Mouse (Mus musculus) mouse embryonic stem cell (cell line): Measurements from ENCODE around the gene Trpm3.

Experiments
- in situ Hi-C, 2 experiments: fragments of 300-500 bp; cut with MboI; formaldehyde crosslinking; loops; 1 replicate in 1 of 2; 3 replicates in 1 of 2; pipeline ENCODE4 v1.14.3; 2019 to 2020; ENCODE audit warnings: low sequenced_read_pairs in 2 of 2, low pct_unique_long_range_greater_than_20kb in 1 of 2, mixed read lengths in 1 of 2; ENCODE audit not compliant: unreplicated experiment in 1 of 2

Trpm3 gene

DNA sequence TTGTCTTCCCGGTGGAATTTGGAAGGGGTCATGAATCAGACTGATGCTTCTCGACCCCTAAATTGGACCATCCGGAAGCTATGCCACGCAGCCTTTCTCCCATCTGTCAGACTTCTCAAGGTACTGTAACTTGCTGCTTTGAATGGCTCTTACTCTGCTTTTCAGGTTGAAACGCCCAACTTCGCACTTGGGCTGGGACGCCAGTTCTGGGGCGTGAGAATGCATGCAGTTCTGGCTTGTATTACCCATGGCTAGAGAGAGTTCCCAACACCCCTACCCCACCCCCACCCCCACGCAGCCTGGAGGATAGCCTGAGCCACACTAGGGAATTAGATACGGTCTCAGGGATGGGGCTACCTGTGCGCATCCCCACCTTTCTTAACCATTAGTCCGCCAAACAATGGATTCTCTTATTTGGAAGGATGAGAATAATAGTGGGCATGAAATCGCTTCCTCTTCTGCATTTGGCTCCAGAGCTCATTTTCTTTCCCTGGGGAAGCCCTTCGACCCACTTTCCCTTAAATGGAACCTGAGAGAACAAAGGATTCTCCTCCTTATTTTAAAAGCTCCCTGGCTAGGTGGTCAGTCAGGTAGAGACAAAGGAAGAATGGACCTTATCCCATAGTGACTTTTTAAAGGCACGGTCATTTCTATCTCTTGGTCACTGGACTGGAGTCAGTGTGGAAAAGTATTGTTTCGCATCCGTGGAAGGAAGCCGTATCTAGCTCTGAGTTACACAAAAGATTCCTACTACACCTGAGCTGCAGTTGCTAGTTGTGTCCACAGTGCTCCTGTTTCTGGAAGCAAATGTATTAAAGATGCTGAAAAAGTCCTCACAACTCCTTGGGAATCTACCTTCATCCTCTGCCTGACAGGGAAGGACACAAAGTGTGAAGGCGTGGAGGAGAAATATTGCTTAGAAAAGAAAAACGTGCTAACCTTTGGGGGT, 309.8 kb downstream of the Trpm3 start:
- in situ Hi-C loops, result no loop called here

DNA sequence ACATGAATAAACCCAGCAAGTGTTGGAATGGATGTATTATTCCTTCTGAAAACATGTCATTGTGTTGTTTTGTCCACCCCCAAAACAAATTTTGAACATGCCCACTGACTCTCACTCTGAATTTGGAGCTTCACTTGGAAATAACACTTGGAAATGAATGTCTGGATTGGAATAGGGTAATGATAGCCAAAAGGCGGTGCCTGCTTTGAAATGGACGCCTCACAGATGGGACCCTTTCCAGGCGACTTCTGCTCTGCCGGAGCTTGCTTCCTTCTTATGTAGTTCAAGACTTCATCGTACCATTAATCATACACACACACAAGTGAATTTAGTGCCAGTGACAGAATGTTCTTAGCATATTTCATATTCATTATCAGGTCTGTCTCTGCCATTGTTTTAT, 312.4 kb downstream of the Trpm3 start:
- in situ Hi-C loops, result no loop called here

DNA sequence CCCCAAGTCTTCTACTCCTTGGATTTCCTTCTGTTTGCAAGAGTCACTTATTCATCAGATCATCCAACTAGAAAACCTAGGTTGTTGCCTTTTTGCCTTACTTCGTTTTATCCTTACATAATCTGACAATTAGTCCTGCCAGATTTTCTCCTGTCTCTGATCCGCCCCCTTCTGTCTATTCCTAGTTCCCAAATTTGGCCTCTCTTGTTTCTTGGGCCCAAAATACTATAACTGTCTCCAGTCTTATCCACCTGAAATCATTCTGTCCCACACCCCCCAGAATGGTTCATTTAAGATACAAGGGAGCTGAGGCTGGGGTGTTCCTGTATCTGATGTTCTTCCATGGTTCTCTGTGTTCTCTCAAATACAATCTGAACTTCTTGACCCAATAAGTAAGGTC, 318.1 kb downstream of the Trpm3 start:
- in situ Hi-C loops, result no loop called here

DNA sequence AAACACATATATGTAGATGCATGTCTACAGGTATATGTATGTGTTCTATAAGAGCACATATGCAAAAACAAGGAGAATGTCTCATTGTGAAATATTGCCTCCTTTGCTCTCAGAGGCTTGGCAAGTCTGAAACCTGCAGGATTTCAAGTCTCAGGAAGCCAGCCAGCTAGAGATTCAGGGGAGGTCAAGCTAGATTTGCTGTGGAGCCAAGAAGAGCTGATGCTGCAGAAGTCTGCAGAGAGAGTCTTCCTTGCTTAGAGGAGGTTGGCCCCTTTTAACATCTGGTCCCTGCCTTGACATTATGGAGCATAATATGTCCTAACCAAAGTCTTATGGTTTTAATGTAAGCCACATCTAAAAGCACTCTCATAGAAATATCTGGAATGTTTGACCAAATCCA, 323.2 kb downstream of the Trpm3 start:
- in situ Hi-C loops, result no loop called here

DNA sequence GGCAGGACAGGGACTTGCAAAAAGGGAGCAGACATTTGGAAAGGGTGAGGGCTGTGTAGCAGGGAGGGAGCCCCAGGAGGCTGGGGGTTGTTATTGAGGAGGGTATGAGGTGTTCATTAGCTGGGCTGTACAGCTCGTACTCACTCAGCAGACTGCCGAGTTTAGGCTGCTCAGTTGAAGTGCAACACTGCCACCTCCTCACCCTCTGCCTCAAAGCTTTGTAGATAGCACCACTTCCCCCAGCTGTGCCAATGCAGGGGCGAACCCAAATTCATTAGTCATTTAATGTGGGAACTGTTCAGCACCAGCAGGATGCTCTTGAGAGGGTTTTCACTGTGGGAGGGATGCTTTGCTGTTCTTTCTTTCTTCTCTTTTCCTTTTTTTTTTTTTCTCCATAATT, 324.7 kb downstream of the Trpm3 start:
- in situ Hi-C loops, result no loop called here

DNA sequence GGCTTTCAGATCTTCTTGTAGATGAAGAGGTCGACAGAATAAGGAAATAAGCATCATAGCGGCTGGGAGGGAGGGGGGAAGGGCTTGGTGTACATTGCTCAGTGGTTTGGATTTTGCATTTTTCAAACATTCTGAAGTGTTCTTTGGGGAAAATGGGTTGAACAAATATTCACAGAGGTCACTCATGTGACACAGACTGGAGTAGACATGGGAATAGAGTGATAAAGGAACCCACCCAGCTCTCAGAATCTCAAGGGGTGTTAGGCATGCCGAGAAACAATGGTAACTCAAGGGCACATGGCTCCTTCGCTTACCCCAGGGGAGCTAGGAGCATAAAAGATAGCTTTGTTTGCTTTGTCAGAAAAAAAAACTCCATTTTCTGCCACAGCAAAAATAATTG, 330.8 kb downstream of the Trpm3 start:
- in situ Hi-C loops, result no loop called here

DNA sequence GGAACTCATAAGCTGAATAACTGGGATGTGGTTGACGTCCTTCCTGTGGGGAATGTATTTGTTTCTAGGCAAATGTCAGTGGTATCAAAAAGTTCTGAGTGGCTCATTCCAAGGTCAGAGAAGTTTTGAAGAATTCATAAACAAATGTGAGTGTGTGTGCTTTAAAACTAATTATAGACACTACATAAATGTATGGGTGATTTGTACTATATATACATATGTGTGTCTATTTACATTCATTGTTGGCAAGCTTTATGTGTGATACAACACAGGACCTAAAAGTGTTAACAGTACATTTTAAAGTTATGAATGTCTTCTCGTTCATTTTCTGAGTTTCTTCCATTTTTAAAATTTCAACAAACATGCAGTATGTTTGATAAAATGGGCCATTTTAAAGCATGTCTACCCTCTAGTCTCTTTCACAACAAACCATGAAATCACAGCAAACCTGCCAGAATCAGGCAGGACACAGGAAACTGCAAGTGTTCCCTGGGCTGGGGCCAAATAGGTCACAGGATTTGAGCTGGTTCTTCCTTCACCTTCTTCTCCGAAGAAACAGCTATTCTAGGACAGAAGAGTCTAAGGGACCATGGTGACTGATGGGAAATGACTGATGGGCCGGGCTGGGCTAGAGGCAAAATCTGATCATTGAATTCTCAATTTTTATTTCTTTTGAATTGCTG, 334.3 kb downstream of the Trpm3 start:
- in situ Hi-C loops, result no loop called here

DNA sequence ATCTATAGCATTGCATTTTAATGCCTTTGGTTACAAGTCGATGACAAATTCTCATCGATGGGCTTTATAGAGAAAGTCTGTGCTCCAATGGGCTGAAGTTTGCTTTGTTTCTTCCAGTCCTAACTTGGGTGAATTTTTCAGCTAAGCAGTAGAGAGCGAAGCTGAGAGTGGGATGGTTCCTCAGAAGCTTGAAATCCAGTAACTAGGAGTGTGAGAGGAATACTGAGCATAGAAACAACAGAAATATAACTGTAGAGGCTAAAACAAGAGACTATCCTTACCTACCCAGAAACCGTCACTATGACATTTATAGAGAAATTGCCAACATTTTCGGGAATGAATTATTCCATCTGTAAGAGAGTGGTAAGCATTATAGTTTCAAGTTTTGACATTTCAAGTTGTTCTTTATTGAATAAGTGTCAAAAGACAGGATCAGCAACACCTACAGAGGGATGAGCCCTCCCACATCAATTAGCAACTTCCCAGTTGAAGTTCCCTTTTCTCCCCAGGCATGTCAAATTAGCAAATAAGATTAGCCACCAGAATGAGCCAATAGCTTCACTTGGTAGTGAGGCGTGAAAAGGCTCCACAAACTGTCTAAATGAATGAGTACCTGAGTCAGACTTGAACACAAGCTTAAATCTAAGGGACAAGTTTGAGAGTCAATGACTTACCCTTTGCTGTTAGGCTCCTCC, 339.6 kb downstream of the Trpm3 start:
- in situ Hi-C loops, result no loop called here

DNA sequence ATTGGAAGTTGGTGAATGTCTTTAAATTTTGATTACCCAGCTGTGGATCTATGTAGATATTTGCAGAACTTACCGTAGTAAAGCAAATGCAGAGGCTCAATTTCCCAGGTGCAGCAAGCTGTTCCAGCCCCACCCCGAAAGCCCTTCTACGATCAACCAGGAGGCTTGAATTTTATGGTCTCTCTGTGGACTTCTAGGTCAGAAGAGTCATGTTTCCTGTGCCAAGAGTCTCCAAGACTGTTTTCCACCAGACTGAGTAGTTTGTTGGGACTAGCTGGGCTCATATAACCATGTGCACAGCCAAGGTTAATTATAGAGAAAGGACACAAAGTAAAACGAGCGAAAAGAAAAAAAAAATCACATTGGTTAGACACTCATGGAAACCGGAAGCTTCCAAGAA, 364.6 kb downstream of the Trpm3 start:
- in situ Hi-C loops, result no loop called here

DNA sequence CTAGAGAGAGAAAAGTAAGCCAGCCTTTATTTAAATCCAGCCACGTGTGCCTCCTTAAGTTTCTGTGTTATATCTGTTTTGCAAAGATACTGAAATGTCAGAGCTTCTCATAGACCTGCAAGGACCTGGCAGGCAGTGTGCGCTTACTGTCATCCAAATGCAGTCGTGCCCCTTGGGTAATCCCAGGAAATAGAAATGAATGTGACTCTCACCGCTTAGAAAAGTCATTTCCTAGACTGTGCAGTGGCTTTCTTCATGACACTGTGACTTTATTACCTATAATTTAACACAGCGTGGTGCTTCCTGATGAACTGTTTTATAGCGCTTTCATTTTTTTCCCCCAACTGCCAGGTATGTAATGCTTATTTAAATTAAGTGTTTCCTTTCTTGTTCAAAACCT, 379.7 kb downstream of the Trpm3 start:
- in situ Hi-C loops, result no loop called here

DNA sequence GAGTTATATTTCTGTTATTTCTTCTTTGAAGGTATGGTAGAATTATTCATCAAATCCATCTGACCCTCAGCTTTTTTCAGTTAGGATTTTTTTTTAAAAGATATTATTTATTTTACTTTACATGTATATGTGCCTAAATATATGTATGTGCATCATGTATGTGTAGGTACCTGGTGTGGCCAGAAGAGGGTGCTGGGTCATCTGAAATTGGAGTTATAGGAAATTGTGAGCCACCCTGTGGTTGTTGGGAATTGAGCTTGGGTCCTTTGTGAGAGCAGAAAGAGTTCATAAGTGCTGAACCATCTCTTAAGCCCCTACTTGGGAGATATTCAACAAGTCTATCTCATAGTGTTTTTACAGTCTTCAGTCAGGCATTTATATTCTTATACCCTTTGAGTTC, 389.1 kb downstream of the Trpm3 start:
- in situ Hi-C loops, result loop anchor here in 1 of 2 experiments (25.0 kb wide), 1 partner anchor 359 kb away; no protein-coding TSS in a partner anchor

DNA sequence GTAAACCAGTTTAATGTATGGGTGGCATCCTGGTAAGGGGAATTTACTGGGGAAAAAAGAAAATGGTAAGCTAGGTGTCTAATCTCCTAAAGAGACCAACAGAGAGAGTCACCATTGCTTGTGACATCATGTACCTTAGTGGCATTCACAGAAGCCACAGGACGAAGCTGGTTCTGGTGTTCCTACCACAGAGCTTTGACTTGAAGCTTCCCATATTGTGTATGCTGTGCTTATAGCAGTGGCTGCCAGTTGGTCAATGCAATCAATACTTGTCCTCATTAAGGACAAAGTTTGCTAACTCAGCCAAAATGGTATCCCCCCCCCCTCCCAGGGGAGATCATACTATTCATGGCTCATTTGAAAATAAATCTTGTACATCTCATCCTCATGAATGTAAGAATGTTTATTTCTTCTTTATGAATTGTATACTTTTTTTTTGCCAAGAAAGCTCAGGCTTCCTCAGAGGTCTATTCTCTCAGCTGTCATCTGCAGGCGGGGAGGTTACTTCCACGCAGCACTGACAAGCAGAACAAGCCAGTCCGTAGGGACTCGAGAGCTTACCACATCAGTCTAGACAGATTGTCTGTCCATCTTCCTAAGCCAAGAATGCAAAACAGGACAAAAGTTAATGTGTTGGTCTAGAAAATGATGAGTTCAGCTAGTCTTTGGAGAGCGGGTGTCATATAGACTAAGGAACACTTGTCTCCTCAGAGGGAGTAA, 404.3 kb downstream of the Trpm3 start:
- in situ Hi-C loops, result loop anchor here in 1 of 2 experiments (25.0 kb wide), 1 partner anchor 344 kb away; no protein-coding TSS in a partner anchor

DNA sequence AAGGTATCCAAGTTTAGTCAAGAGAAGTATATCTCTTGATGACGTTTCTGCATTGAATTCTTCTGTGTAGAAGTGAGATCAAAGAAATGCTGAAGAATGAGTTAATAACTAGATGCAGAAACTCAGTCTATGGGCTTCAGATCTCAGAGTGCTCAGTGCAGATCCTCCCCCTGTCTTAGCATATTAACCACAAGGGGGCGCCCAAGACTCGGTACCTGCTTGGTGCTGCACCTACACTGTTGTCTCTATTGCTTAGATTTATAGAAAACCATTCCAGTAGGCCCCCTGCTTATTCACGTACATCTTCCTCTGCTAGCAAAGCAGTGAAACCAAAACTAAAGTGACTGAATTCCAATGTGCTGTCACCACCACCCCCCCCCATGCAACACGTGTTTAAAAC, 413.3 kb downstream of the Trpm3 start:
- in situ Hi-C loops, result loop anchor here in 1 of 2 experiments (10.0 kb wide), 1 partner anchor 333 kb away; no protein-coding TSS in a partner anchor

DNA sequence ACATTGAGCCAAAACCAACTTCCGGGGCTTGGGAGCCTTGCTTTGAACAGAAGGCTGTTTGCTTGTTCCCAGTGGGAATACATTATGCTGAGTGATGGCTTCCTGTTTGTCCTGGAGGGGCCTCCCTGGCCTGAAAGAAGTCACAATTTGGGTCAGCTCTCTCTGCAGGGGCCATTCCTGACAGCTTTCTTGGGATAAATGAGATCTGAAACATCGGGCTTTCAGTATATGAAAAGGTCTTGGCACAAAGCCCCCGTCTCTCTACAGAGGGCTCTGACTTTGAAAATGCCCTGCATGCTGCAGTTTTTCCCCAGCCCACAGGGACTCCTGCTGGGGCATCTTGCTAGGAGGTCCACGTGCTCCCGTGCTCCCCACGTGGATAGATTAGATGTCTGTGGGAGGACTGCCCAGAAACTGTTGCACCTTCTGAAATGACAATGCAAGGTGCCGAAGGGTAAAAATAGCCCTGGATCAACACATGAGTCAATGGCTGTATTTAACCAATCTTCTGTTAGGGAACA, 415.6 kb downstream of the Trpm3 start:
- in situ Hi-C loops, result loop anchor here in 1 of 2 experiments (10.0 kb wide), 1 partner anchor 330 kb away; no protein-coding TSS in a partner anchor

DNA sequence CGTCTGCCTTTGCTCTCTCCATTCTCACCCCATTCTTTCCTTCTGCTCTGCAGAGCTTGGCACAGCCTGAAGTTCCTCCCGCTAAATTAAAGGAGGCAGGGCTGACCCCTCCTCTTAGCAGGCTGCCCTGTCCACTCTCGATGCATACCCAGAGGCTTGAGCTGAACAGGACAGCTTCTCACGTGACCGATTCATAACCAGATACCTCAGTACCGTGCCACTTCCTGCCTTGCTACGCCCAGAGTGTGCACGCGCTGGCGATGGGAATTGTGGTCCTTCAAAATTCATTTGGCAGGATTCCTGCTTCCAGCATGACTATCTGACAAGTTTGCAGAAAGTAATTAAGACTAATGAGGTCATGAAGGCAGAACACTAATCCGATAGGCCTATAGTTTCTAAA, 433.6 kb downstream of the Trpm3 start:
- in situ Hi-C loops, result no loop called here

DNA sequence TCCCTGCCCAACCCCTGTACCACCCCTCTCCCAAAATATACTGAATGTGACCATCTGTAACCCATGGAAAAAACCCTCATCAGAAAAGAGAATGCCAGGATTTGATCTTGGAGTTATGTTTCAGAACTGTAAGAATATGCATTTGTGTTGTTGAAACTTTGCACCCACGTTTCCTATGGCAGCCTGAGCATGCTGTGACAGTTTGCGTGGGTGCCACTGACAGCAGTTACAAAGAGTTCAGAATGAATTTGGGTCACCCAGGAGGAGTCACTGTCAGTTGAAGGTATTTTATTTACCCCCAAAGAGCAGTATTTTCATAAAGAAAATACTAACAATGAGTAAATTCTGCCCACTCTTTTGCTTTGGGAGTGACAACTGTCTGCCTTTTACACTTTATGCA, 434.0 kb downstream of the Trpm3 start:
- in situ Hi-C loops, result no loop called here

DNA sequence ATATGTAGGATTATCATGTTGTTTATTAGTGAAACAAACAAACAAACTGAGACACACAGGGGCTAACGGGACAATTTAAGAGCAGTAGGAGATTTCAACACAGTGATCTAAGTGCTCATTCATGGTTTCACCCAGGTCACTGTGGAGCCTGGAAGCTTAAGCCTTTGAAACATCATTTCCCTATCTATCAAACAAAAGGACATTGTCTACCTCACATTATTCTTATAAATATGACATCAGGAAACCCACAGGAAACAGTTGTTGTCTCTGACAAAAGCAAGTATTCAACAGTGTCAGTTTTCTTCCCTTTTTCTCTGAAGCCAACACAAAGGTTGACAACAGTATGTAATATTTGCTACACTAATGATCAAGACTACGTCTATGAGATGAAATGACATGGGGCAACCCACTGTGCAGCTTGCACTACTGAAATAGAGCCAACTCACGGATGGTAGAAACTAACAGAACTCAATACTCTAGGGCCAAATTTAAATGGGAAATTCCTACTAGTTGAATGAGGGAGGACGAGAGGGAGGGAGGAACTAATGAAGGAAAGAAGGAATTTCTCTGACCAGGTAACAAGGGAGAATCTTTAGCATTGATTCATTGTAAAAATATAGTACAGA, 443.4 kb downstream of the Trpm3 start:
- in situ Hi-C loops, result no loop called here

DNA sequence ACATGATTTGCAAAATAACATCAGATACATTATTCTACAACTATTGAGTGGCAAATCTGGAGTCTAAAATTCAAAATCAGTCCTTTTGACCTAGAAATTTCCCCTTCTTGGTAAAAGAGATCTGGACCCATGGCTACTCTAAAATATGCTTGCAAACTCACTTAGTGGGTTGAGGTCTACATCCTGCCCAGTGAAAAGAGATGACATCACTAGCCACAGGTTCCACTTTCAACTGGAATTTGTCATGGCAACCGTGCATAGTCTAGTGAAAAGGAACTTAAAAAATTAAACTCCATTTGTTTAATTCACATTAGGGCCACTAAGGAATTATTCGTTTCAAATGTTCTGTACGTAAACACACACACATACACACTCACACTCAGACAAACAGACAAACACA, 455.6 kb downstream of the Trpm3 start:
- in situ Hi-C loops, result no loop called here
